Mouse (Mus musculus) embryonic facial prominence, embryonic 10.5 days (tissue): ENCODE data around the gene Ppp1r12c. TPM values are rescaled to one million over a fixed set of nuclear protein-coding genes. Genes with fewer than 3 reads are reported as not detected.
A peak's percentile ranks its signal among the peaks of the same experiment; 100 is the strongest.

Experiments used
- DNase-seq: peaks from one replicate; pipeline ENCODE4 v3.0.0-alpha.2; 2017; ENCODE audit warnings: low spot score
- H3K27ac ChIP-seq: fragments of 300-500 bp; sonication (generic); replicated peaks from 2 replicates; pipeline ENCODE4 v1.5.1; 2016; ENCODE audit warnings: mild to moderate bottlenecking
- H3K27me3 ChIP-seq: fragments of 300-500 bp; sonication (generic); replicated peaks from 2 replicates; pipeline ENCODE4 v1.6.1; 2016; ENCODE audit warnings: low read depth, mild to moderate bottlenecking; ENCODE audit not compliant: poor library complexity, severe bottlenecking
- H3K36me3 ChIP-seq: fragments of 300-500 bp; sonication (generic); replicated peaks from 2 replicates; pipeline ENCODE4 v1.6.1; 2016; ENCODE audit warnings: mild to moderate bottlenecking, moderate library complexity
- H3K4me1 ChIP-seq: fragments of 300-500 bp; sonication (generic); 2 replicates; pipeline ENCODE4 v1.6.1; 2016
- H3K4me3 ChIP-seq: fragments of 300-500 bp; sonication (generic); 2 replicates; pipeline ENCODE4 v1.5.1; 2016; ENCODE audit warnings: mild to moderate bottlenecking, moderate library complexity
- H3K9me3 ChIP-seq: fragments of 300-500 bp; sonication (generic); 2 replicates; pipeline ENCODE4 v1.6.1; 2016; ENCODE audit warnings: mild to moderate bottlenecking
- WGBS: fragments of 180-500 bp; shearing (Covaris S2); methylation state at CpG from one replicate; pipeline ENCODE4 v1.1.7; 2016; 5-methylcytosine and 5-hydroxymethylcytosine counted together
- polyA plus RNA-seq: library from polyadenylated mRNA; unstranded; fragments of >200 nt; fragmentation: Nextera tagmentation; extraction: Ambion mirVana; gene quantifications from 2 replicates; pipeline ENCODE4 v1.2.1, GENCODE M21; 2016

The Ppp1r12c gene
- polyA plus RNA-seq, 1 experiment from 2014 or later = 40.5 TPM

- Histone ChIP-seq H3K27me3 (no peaks in the 10 kb centered on the region), H3K36me3 (peaks cover 48% of the 10 kb centered on the region), H3K4me1 (peaks cover 35% of the 10 kb centered on the region), H3K4me3 (peak overlapping the region; percentile 97), H3K9me3 (no peaks in the 10 kb centered on the region; the same call in 1 of the 2 replicates), H3K27ac (no peak overlapping the region)
- WGBS = 40% methylated on average over 9 of the region's 9 CpGs
- peak; percentile 61 for DNase-seq
These were observed 3.2 kb downstream of the Ppp1r12c start for GRCm38 (mm10) chr7:4498251-4498650.

DNA sequence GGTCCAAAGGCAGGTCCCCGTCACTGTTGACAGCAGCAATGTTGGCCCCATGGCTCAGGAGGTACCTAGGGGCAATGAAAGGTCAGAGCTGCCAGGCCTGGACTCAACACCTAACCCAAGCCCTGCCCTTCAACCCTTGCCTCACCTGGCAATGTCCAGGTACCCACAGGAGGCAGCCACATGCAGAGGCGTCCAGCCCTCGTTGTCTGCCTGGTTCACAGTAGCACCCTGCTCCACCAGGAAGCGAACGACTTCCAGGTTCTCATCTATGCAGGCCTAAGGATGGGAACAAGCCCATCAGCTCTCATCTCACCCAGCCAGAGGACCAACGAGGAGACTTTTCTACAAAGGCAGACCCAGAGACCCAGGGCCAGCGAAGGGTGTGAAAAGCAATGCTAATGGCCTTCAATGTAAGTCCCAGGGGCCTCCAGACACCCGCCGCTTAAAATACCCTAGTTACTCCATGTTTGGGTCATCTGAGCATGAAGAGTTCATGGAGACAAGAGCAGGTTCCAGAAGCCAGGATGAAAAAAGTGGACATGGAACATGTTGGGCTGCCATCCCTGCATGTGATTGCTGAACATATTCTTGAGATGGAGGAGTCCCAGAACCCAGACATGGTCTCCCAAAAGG, 4.1 kb downstream of the Ppp1r12c start:
- Histone ChIP-seq H3K4me1 (peaks cover 35% of the 10 kb centered on the region), H3K27ac (no peak overlapping the region), H3K27me3 (no peaks in the 10 kb centered on the region), H3K4me3 (no peak overlapping the region), H3K36me3 (peaks cover 57% of the 10 kb centered on the region), H3K9me3 (no peaks in the 10 kb centered on the region; the same call in 1 of the 2 replicates)
- 94% methylated on average over 9 of the region's 9 CpGs for WGBS
- DNase-seq = no peak

- DNase-seq = no peak
- Histone ChIP-seq H3K9me3 (no peaks in the 10 kb centered on the region; the same call in 1 of the 2 replicates), H3K27me3 (no peaks in the 10 kb centered on the region), H3K36me3 (peaks cover 66% of the 10 kb centered on the region), H3K4me1 (peaks cover 33% of the 10 kb centered on the region), H3K4me3 (no peak overlapping the region), H3K27ac (no peak overlapping the region)
- 92% methylated on average over 3 of the region's 3 CpGs for WGBS
These were observed 5.0 kb downstream of the Ppp1r12c start for GRCm38 (mm10) chr7:4496468-4496867.

DNA sequence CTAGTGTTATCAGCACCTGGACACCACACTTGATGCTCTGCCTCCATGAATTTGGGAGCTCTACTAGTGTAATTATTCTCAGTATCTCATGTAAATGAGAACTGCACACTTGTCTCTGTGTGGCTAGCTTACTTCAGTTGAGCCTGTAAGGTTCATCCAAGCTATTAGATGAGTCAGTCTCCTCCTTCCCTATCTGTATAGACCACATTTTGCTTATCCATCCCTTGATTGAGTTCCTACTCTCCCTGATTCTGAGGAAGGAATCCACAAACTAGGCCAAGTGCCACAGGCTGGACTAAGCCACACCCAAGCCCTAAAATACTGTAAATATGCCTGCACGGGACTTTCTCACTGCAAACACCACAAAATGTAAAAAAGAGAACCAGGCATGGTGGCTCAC, 7.5 kb downstream of the Ppp1r12c start:
- no peak overlapping the region for H3K27ac ChIP-seq
- no peaks in the 10 kb centered on the region for H3K9me3 ChIP-seq
- WGBS = 83% methylated on average over 1 of the region's 1 CpGs
- peaks cover 90% of the 10 kb centered on the region for H3K36me3 ChIP-seq
- DNase-seq = no peak
- no peak overlapping the region for H3K4me3 ChIP-seq
- H3K27me3 ChIP-seq = no peaks in the 10 kb centered on the region
- H3K4me1 ChIP-seq = peaks cover 12% of the 10 kb centered on the region

DNA sequence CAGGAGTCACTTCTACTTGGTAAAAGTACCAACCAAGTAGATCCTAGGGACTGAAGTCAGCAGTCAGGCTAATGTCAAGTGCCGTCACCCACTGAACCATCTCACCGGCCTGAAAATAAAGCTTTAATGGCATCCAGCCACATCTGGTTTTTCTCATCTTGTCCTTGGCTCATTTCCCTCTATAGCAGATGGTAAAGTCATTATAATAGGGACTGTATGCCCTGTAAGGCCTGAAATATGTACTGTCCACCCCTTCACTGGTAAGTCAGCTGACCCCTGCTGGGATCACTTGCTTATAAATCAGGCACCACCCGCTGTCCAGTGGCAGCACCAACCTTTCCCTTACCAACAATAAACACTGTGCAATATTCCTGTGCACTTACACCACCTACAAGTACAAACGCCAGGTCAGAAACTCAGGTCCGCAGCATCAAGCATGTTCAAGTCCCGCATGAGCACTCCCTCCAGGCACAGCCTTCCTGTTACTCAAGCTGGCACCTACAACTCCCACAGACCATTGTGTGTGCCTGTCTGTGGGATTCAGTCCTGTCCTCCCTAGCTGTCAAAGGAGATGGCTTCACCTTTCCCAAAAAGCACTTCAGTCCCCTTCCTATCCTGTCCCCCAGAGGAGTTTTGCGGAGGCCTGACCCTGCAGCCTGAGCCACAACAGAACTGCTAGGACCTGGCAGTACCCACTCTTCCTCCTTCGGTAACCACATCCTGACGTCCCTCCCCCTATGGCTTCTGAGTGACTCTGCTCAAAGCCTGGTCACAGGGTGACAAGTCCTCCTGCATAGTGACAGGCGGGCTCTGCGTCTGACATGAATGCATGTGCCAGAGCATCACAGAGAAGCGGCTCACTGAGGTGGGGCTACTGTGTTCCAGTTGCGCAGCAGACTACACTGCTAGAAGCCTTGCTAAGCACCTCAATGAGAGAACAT, 8.9 kb downstream of the Ppp1r12c start:
- Histone ChIP-seq H3K27me3 (no peaks in the 10 kb centered on the region), H3K36me3 (peaks cover 99% of the 10 kb centered on the region), H3K4me3 (no peak overlapping the region), H3K27ac (no peak overlapping the region), H3K4me1 (no peaks in the 10 kb centered on the region), H3K9me3 (no peaks in the 10 kb centered on the region)
- 93% methylated on average over 13 of the region's 13 CpGs for WGBS
- no peak for DNase-seq

DNA sequence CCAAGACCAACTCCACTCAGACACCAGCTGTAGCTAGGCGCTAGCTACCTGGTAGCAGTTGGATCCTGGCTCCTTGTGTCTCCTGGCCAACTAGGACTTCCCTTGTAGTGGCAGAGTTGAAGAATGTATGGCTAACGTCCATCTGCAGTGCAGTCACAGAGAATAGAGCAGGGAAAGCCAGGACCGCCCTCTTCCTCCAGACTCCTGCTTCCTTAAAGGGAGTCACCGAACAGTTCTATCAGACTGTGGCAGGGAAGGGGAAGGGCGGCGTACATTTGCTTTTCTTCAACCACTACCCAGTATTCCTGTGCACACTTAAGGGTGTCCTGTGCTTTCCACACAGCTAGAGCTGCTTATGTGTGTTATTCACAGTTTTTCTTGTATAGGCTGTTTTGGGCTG, 10.2 kb downstream of the Ppp1r12c start:
- H3K4me1 ChIP-seq = no peaks in the 10 kb centered on the region
- peaks cover 99% of the 10 kb centered on the region for H3K36me3 ChIP-seq
- no peak for DNase-seq
- no peaks in the 10 kb centered on the region for H3K9me3 ChIP-seq
- H3K4me3 ChIP-seq = no peak overlapping the region
- H3K27ac ChIP-seq = no peak overlapping the region
- WGBS = 88% methylated on average over 6 of the region's 6 CpGs
- H3K27me3 ChIP-seq = no peaks in the 10 kb centered on the region

GRCm38 (mm10) chr7:4482281-4482680, 19.2 kb downstream of the Ppp1r12c start:
- peaks cover 67% of the 10 kb centered on the region for H3K36me3 ChIP-seq

GRCm38 (mm10) chr7:4479674-4480073, 21.8 kb downstream of the Ppp1r12c start:
- Histone ChIP-seq H3K36me3 (peaks cover 41% of the 10 kb centered on the region), H3K27ac (no peak overlapping the region), H3K27me3 (peaks cover 25% of the 10 kb centered on the region), H3K4me3 (peak overlapping the region; percentile 71), H3K9me3 (no peaks in the 10 kb centered on the region), H3K4me1 (peaks cover 24% of the 10 kb centered on the region)
- peak; percentile 54 for DNase-seq
- WGBS = 28% methylated on average over 6 of the region's 6 CpGs

More at GRCm38 (mm10) chr7:4482281-4482680, 19.2 kb downstream of the Ppp1r12c start:
- Histone ChIP-seq H3K4me3 (no peak overlapping the region), H3K9me3 (no peaks in the 10 kb centered on the region), H3K4me1 (peaks cover 22% of the 10 kb centered on the region), H3K27ac (no peak overlapping the region), H3K27me3 (peaks cover 3% of the 10 kb centered on the region; the same call in 1 of the 2 replicates)
- WGBS = 91% methylated on average over 12 of the region's 12 CpGs
- DNase-seq = no peak

GRCm38 (mm10) chr7:4478796-4479291, 22.6 kb downstream of the Ppp1r12c start:
- Histone ChIP-seq H3K27ac (peak overlapping the region; percentile 95), H3K9me3 (no peaks in the 10 kb centered on the region), H3K4me1 (peaks cover 26% of the 10 kb centered on the region), H3K36me3 (peaks cover 32% of the 10 kb centered on the region), H3K4me3 (peak overlapping the region; percentile 71), H3K27me3 (peaks cover 34% of the 10 kb centered on the region)
- no peak for DNase-seq
- 4% methylated on average over 16 of the region's 16 CpGs for WGBS

DNA sequence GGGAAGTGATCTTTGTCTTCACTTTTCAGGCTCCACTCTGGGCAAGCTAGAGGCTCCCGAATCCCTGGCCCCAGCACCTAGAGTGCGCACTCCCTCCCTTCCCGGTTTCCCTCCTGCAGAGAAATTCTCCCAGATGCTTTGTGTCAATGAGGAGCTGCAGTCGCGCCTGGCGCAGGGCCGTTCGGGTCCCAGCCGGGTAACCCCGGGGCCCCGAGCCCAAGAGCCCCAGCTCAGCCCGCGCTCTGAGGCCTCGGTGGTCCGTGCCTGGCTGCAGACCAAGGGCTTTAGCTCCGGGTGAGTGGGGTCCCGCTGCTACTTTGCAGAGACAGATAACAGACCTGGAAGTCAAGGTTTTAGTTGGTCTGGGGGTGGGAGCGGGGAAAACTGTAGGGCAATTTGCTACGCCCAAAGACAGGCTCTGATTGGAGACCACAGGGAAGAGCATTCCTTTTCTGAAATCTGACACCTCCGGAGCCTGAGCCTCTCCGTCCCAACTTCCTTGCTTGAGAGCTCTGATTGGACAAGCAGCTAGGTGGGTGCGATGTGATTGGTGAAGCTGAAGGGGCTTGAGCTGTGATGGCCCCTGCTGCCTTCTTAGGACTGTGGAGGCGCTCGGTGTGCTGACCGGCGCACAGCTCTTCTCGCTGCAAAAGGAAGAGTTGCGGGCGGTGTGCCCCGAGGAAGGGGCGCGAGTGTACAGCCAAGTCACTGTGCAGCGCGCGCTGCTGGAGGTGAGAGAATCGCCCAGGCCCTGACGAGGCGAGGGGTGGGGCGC, 23.3 kb downstream of the Ppp1r12c start:
- under 1% methylated on average over 39 of the region's 39 CpGs for WGBS
- H3K9me3 ChIP-seq = 0 out of 2 replicates have a peak, but pooled peaks cover 2% of the 10 kb centered on the region
- H3K4me1 ChIP-seq = peaks cover 26% of the 10 kb centered on the region

DNA sequence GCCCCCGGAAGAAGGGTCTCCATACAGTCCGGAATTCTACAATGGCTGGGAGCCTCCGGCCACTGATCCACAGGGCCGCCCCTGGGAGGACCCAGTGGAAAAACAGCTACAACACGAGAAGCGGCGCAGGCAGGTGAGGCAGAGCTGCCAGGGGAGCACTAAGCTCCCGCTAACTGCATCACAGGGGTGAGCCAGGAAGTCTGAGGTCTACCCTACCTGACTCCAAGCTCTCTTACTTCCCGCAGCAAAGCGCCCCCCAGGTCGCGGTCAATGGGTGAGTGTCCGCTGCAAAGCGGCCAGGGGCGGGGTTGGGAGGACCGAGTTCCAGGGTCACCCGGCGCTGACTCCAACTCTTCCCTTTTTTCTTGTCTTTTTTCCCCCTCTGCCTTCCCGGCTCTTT, 27.5 kb downstream of the Ppp1r12c start:
- Histone ChIP-seq H3K36me3 (no peaks in the 10 kb centered on the region), H3K4me1 (peaks cover 33% of the 10 kb centered on the region), H3K9me3 (0 out of 2 replicates have a peak, but pooled peaks cover 2% of the 10 kb centered on the region), H3K4me3 (peak overlapping the region; percentile 16; the same call in 1 of the 2 replicates), H3K27me3 (peaks cover 83% of the 10 kb centered on the region), H3K27ac (no peak overlapping the region)
- WGBS = 11% methylated on average over 19 of the region's 19 CpGs
- no peak for DNase-seq

More for the DNA sequence above, 23.3 kb downstream of the Ppp1r12c start:
- Histone ChIP-seq H3K27me3 (peaks cover 40% of the 10 kb centered on the region), H3K36me3 (peaks cover 26% of the 10 kb centered on the region), H3K4me3 (peak overlapping the region; percentile 71), H3K27ac (peak overlapping the region; percentile 95)
- DNase-seq = peak; percentile 91

DNA sequence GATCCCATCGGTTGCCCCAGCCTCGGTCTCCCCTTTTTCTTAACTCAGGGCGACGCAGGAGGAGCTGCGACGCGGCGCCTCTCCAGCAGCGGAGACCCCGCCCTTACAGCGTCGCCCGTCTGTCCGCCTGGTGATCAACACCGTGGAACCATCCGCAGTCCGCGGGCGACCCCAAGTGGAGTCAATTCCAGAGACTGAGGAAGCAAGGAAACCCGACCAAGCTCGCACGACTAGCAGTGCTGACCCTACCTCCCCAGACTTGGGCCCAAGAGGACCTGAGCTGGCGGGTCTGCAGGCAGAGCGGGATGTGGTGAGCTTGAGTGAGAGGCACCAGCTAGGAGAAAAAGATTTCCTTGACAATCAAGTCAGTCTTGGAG, 30.3 kb downstream of the Ppp1r12c start:
- H3K9me3 ChIP-seq = 0 out of 2 replicates have a peak, but pooled peaks cover 2% of the 10 kb centered on the region
- peaks cover 17% of the 10 kb centered on the region for H3K4me1 ChIP-seq
- no peaks in the 10 kb centered on the region for H3K36me3 ChIP-seq
- DNase-seq = peak; percentile 87
- H3K27ac ChIP-seq = no peak overlapping the region
- peaks cover 77% of the 10 kb centered on the region for H3K27me3 ChIP-seq
- WGBS = 2% methylated on average over 24 of the region's 24 CpGs
- peak overlapping the region; percentile 52 for H3K4me3 ChIP-seq
